Mouse (Mus musculus): ENCODE measurements around the gene Carhsp1. TPM values are rescaled to one million over a fixed set of nuclear protein-coding genes. Genes with fewer than 3 reads are reported as not detected.

Carhsp1 gene
- total RNA-seq (2021): 10 to 100 TPM; 76.8 to 85.6 TPM
- long read RNA-seq, experiment 1, transcript Carhsp1-201 (4 exons, 2,858 nt): major isoform, 145 of 200 reads
- long read RNA-seq, experiment 1, partial matches to known transcripts: 4 of 200 reads
- long read RNA-seq, experiment 1, other reads (novel, unspliced or antisense): 51 of 200 reads
- long read RNA-seq, experiment 2, transcript Carhsp1-201 (4 exons, 2,858 nt): major isoform, 93 of 112 reads
- long read RNA-seq, experiment 2, partial matches to known transcripts: 2 of 112 reads
- long read RNA-seq, experiment 2, other reads (novel, unspliced or antisense): 17 of 112 reads

GRCm38 (mm10) chr16:8671551-8672349 lies at the start of gene Carhsp1:
Carhsp1 (minus strand) TSS chr16:8672155.
- DNase-seq: peak; percentile 97

GRCm38 (mm10) chr16:8720447-8720846 lies 48.5 kb upstream of the Carhsp1 start:
- no peak for DNase-seq

GRCm38 (mm10) chr16:8717744-8718143 lies 45.8 kb upstream of the Carhsp1 start:
- DNase-seq: peak; percentile 35

- DNase-seq: no peak
Observed at GRCm38 (mm10) chr16:8716300-8716699, 44.3 kb upstream of the Carhsp1 start.

- DNase-seq: peak; percentile 59
Observed at GRCm38 (mm10) chr16:8715513-8716080, 43.6 kb upstream of the Carhsp1 start.

- DNase-seq: no peak
Observed at GRCm38 (mm10) chr16:8714851-8715250, 42.9 kb upstream of the Carhsp1 start.

GRCm38 (mm10) chr16:8711998-8712397 lies 40.0 kb upstream of the Carhsp1 start:
- DNase-seq: no peak

GRCm38 (mm10) chr16:8700586-8700985 lies 28.6 kb upstream of the Carhsp1 start:
- no peak for DNase-seq

- no peak for DNase-seq
Observed at GRCm38 (mm10) chr16:8699556-8699955, 27.6 kb upstream of the Carhsp1 start.

- DNase-seq: no peak
Observed at GRCm38 (mm10) chr16:8691206-8691605, 19.3 kb upstream of the Carhsp1 start.

- peak; percentile 79 for DNase-seq
Observed at GRCm38 (mm10) chr16:8689979-8690656, 18.2 kb upstream of the Carhsp1 start.

GRCm38 (mm10) chr16:8687559-8688112 lies 15.7 kb upstream of the Carhsp1 start:
- no peak for DNase-seq

- DNase-seq: no peak
Observed at GRCm38 (mm10) chr16:8686871-8687535, 15.0 kb upstream of the Carhsp1 start.

GRCm38 (mm10) chr16:8686121-8686870 lies 14.3 kb upstream of the Carhsp1 start:
- DNase-seq: peak; percentile 84

- no peak for DNase-seq
Observed at GRCm38 (mm10) chr16:8685087-8685486, 13.1 kb upstream of the Carhsp1 start.

- DNase-seq: no peak
Observed at GRCm38 (mm10) chr16:8680470-8680869, 8.5 kb upstream of the Carhsp1 start, which contains the start of gene Gm5767. Gm5767 (plus strand) TSS chr16:8680770.

GRCm38 (mm10) chr16:8679780-8680179 lies 7.8 kb upstream of the Carhsp1 start:
- no peak for DNase-seq

- no peak for DNase-seq
Observed at GRCm38 (mm10) chr16:8678676-8679075, 6.7 kb upstream of the Carhsp1 start.

GRCm38 (mm10) chr16:8678035-8678434 lies 6.1 kb upstream of the Carhsp1 start:
- DNase-seq: peak; percentile 69

- DNase-seq: peak; percentile 70
Observed at GRCm38 (mm10) chr16:8676800-8677199, 4.8 kb upstream of the Carhsp1 start.

- DNase-seq: no peak
Observed at GRCm38 (mm10) chr16:8676228-8676627, 4.3 kb upstream of the Carhsp1 start.
